Mouse (Mus musculus) CH12.LX (cell line): ENCODE data around the gene Lamtor2. TPM values are rescaled to one million over a fixed set of nuclear protein-coding genes. Genes with fewer than 3 reads are reported as not detected.

Source experiments
- DNase-seq: peaks from one replicate; pipeline ENCODE4 v3.0.0-alpha.2; 2013; ENCODE audit errors: extremely low read depth
- H3K27ac ChIP-seq: 2 replicates; pipeline ENCODE4 v1.5.1; 2012; ENCODE audit warnings: low read depth, mild to moderate bottlenecking, control low read depth, moderate library complexity; ENCODE audit not compliant: insufficient read depth
- H3K27me3 ChIP-seq: replicated peaks from 2 replicates; pipeline ENCODE3; 2012; ENCODE audit warnings: inconsistent platforms
- H3K36me3 ChIP-seq, 2 experiments: replicated peaks in 1 of 2; 2 replicates each; pipeline versions ENCODE3 to v1.6.1; 2012; ENCODE audit warnings: inconsistent platforms in 1 of 2, low read length in 1 of 2, mild to moderate bottlenecking in 1 of 2, mixed read lengths in 1 of 2, moderate library complexity in 1 of 2; ENCODE audit not compliant: control insufficient read depth in 1 of 2, insufficient read depth in 1 of 2
- H3K4me1 ChIP-seq, 2 experiments: 2 replicates each; pipeline ENCODE4 v1.6.1; 2012; ENCODE audit warnings: inconsistent platforms in 1 of 2, moderate library complexity in 1 of 2; ENCODE audit not compliant: insufficient read depth in 2 of 2, control insufficient read depth in 1 of 2
- H3K4me2 ChIP-seq: 2 replicates; pipeline ENCODE4 v1.6.1; 2012; ENCODE audit warnings: low read depth, mild to moderate bottlenecking, control low read depth; ENCODE audit not compliant: poor library complexity, insufficient read depth, severe bottlenecking
- H3K4me3 ChIP-seq, 3 experiments: fragments of 150-350 bp in 1 of 3; sonication (generic) in 1 of 3; replicated peaks in 1 of 3; 2 replicates each; pipeline versions ENCODE3 to v1.5.1; 2011 to 2012; ENCODE audit warnings: low read depth in 2 of 3, low read length in 2 of 3, mild to moderate bottlenecking in 2 of 3, moderate library complexity in 2 of 3, control low read depth in 1 of 3, improper control_type of control experiment in 1 of 3, inconsistent platforms in 1 of 3, mixed read lengths in 1 of 3; ENCODE audit not compliant: poor library complexity in 1 of 3
- H3K79me2 ChIP-seq: replicated peaks from 2 replicates; pipeline ENCODE4 v1.6.1; 2012; ENCODE audit warnings: mild to moderate bottlenecking, moderate library complexity; ENCODE audit not compliant: control insufficient read depth, poor library complexity, insufficient read depth, severe bottlenecking; ENCODE audit errors: extremely low read depth
- H3K9ac ChIP-seq: 2 replicates; pipeline ENCODE4 v1.6.1; 2012; ENCODE audit warnings: low read depth, mild to moderate bottlenecking, control low read depth, moderate library complexity; ENCODE audit not compliant: insufficient read depth
- H3K9me3 ChIP-seq: replicated peaks from 2 replicates; pipeline ENCODE3; 2012; ENCODE audit warnings: low read length, inconsistent platforms, mixed read lengths
- BHLHE40 ChIP-seq: IDR thresholded peaks from 2 replicates; pipeline ENCODE4 v1.6.1; 2011; ENCODE audit warnings: mild to moderate bottlenecking, low read depth, low read length, improper control_type of control experiment
- ELF1 ChIP-seq: IDR thresholded peaks from 2 replicates; pipeline ENCODE4 v1.6.1; 2014; ENCODE audit warnings: low read depth, mild to moderate bottlenecking, inconsistent platforms, low read length, improper control_type of control experiment
- EP300 ChIP-seq: IDR thresholded peaks from 2 replicates; pipeline ENCODE4 v1.6.1; 2011; ENCODE audit warnings: low read length, improper control_type of control experiment
- ETS1 ChIP-seq: conservative IDR thresholded peaks from 2 replicates; pipeline ENCODE4 v1.6.1; 2012; ENCODE audit warnings: low read depth, mild to moderate bottlenecking, inconsistent platforms, low read length, improper control_type of control experiment, moderate library complexity
- GABPA ChIP-seq: IDR thresholded peaks from 2 replicates; pipeline ENCODE4 v1.6.1; 2012; ENCODE audit warnings: low read depth, low read length, improper control_type of control experiment, inconsistent platforms; ENCODE audit not compliant: insufficient replicate concordance
- JUND ChIP-seq: conservative IDR thresholded peaks from 2 replicates; pipeline ENCODE4 v1.6.1; 2011; ENCODE audit warnings: low read depth, low read length, improper control_type of control experiment
- KAT2A ChIP-seq: IDR thresholded peaks from 2 replicates; pipeline ENCODE4 v1.6.1; 2012; ENCODE audit warnings: low read length, improper control_type of control experiment, inconsistent platforms; ENCODE audit not compliant: insufficient replicate concordance
- MAX ChIP-seq: IDR thresholded peaks from 2 replicates; pipeline ENCODE4 v1.6.1; 2011; ENCODE audit warnings: low read length, improper control_type of control experiment
- MEF2A ChIP-seq: IDR thresholded peaks from 2 replicates; pipeline ENCODE4 v1.6.1; 2014; ENCODE audit warnings: low read depth, mild to moderate bottlenecking, inconsistent platforms, low read length, improper control_type of control experiment, borderline replicate concordance
- MXI1 ChIP-seq: IDR thresholded peaks from 2 replicates; pipeline ENCODE4 v1.6.1; 2011; ENCODE audit warnings: mild to moderate bottlenecking, low read depth, low read length, improper control_type of control experiment
- MYC ChIP-seq: IDR thresholded peaks from 2 replicates; pipeline ENCODE4 v1.6.1; 2011; ENCODE audit warnings: low read depth, mild to moderate bottlenecking, improper control_type of control experiment, low read length
- NELFE ChIP-seq: IDR thresholded peaks from 2 replicates; pipeline ENCODE4 v1.6.1; 2011; ENCODE audit warnings: low read depth, low read length, improper control_type of control experiment
- NRF1 ChIP-seq: IDR thresholded peaks from 2 replicates; pipeline ENCODE4 v1.6.1; 2014; ENCODE audit warnings: low read depth, mild to moderate bottlenecking, inconsistent platforms, low read length, improper control_type of control experiment, moderate library complexity
- PAX5 ChIP-seq: IDR thresholded peaks from 2 replicates; pipeline ENCODE4 v1.6.1; 2012; ENCODE audit warnings: low read length, inconsistent platforms, mixed read lengths
- SIN3A ChIP-seq: IDR thresholded peaks from 2 replicates; pipeline ENCODE4 v1.6.1; 2012; ENCODE audit warnings: low read length, improper control_type of control experiment, inconsistent platforms
- SMC3 ChIP-seq: IDR thresholded peaks from 2 replicates; pipeline ENCODE4 v1.6.1; 2011; ENCODE audit warnings: low read depth, low read length, improper control_type of control experiment
- TBP ChIP-seq: conservative IDR thresholded peaks from 2 replicates; pipeline ENCODE4 v1.6.1; 2011; ENCODE audit warnings: low read depth, low read length, improper control_type of control experiment
- TCF12 ChIP-seq: IDR thresholded peaks from 2 replicates; pipeline ENCODE4 v1.6.1; 2014; ENCODE audit warnings: low read depth, mild to moderate bottlenecking, inconsistent platforms, low read length, improper control_type of control experiment
- UBTF ChIP-seq: IDR thresholded peaks from 2 replicates; pipeline ENCODE4 v1.6.1; 2012; ENCODE audit warnings: low read depth, mild to moderate bottlenecking, inconsistent platforms, low read length, improper control_type of control experiment, moderate library complexity
- USF1 ChIP-seq: IDR thresholded peaks from 2 replicates; pipeline ENCODE4 v1.6.1; 2014; ENCODE audit warnings: low read depth, mild to moderate bottlenecking, inconsistent platforms, low read length, improper control_type of control experiment
- ZKSCAN1 ChIP-seq: IDR thresholded peaks from 2 replicates; pipeline ENCODE4 v1.6.1; 2012; ENCODE audit warnings: low read depth, inconsistent platforms, low read length, improper control_type of control experiment, borderline replicate concordance
- ZMIZ1 ChIP-seq: IDR thresholded peaks from 2 replicates; pipeline ENCODE4 v1.6.1; 2012; ENCODE audit warnings: low read depth, mild to moderate bottlenecking, inconsistent platforms, low read length, improper control_type of control experiment
- ZNF384 ChIP-seq: IDR thresholded peaks from 2 replicates; pipeline ENCODE4 v1.6.1; 2012; ENCODE audit warnings: low read depth, low read length, improper control_type of control experiment, inconsistent platforms
- dilution Hi-C: fragments of 300-500 bp; cut with MboI; formaldehyde crosslinking; loops from 2 replicates; pipeline ENCODE4 v1.14.3; 2020; ENCODE audit warnings: low sequenced_read_pairs; ENCODE audit not compliant: extremely low pct_unique_long_range_greater_than_20kb, extremely low pct_ligation_motif_present
- in situ Hi-C: fragments of 300-500 bp; cut with MboI; formaldehyde crosslinking; loops from 3 replicates; pipeline ENCODE4 v1.14.3; 2019; ENCODE audit warnings: low sequenced_read_pairs, low pct_ligation_motif_present, low pct_unique_long_range_greater_than_20kb, mixed read lengths
- polyA plus RNA-seq: library from polyadenylated mRNA; unstranded; fragments of >175 nt; gene quantifications from 2 replicates; pipeline ENCODE4 v1.2.1, GENCODE M21; 2012; ENCODE audit warnings: low read depth; ENCODE audit not compliant: insufficient read length
- total RNA-seq, 2 experiments: library from RNA; depleted of rRNA; stranded (reverse); fragments of 300-350 nt in 1 of 2; fragments of >200 nt in 1 of 2; gene quantifications; 2 replicates each; pipeline ENCODE4 v1.2.3; 2012 to 2014

Lamtor2 gene
- total and polyA plus RNA-seq, 3 experiments = 44.0 to 96.6 (median 56.0) TPM

GRCm38 (mm10) chr3:88568615-88569014 is 15.7 kb upstream of the Lamtor2 start:
- Histone ChIP-seq H3K27ac (no peak overlapping the region), H3K79me2 (no peaks in the 10 kb centered on the region), H3K4me3 (no peak overlapping the region), H3K9me3 (no peaks in the 10 kb centered on the region), H3K36me3 (peaks cover 52 to 69% of the 10 kb centered on the region in 2 experiments), H3K4me2 (no peak overlapping the region), H3K27me3 (no peaks in the 10 kb centered on the region), H3K9ac (no peak overlapping the region), H3K4me1 (no peaks in the 10 kb centered on the region)
- dilution Hi-C loops (no loop called here), in situ Hi-C loops (no loop called here)
- TF ChIP-seq PAX5 (no peak), JUND (no peak), GABPA (no peak), MYC (no peak), MEF2A (no peak), ZNF384 (no peak), SIN3A (no peak), ELF1 (no peak), USF1 (no peak), EP300 (no peak), ZKSCAN1 (no peak), MAX (no peak), NELFE (no peak), NRF1 (no peak)
- DNase-seq = no peak

- dilution Hi-C loops = no loop called here
- DNase-seq = no peak
- Histone ChIP-seq H3K4me1 (no peaks in the 10 kb centered on the region), H3K9ac (no peak overlapping the region), H3K79me2 (no peaks in the 10 kb centered on the region), H3K4me2 (no peak overlapping the region), H3K36me3 (peaks cover 58 to 76% of the 10 kb centered on the region in 2 experiments), H3K4me3 (no peak overlapping the region), H3K27ac (no peak overlapping the region), H3K27me3 (no peaks in the 10 kb centered on the region), H3K9me3 (no peaks in the 10 kb centered on the region)
- TF ChIP-seq ELF1 (no peak), KAT2A (no peak), UBTF (no peak), MXI1 (no peak), NRF1 (no peak), EP300 (no peak), USF1 (no peak), ZKSCAN1 (no peak), SIN3A (no peak), TBP (no peak), MAX (no peak), ETS1 (no peak), TCF12 (no peak), NELFE (no peak), BHLHE40 (no peak), SMC3 (no peak), PAX5 (no peak), ZMIZ1 (no peak), GABPA (no peak)
- in situ Hi-C loops = no loop called here
Measured at GRCm38 (mm10) chr3:88567892-88568291, 15.0 kb upstream of the Lamtor2 start.
